Mouse (Mus musculus) neural tube, embryonic 15.5 days (tissue): ENCODE results near the gene Wnt11. TPM values are rescaled to one million over a fixed set of nuclear protein-coding genes. Genes with fewer than 3 reads are reported as not detected.

ENCODE experiments used
- ATAC-seq: fragments of 200-750 bp; cut with Nextera tagmentation; 2 replicates; pipeline ENCODE4 v1.8.0; 2017; ENCODE audit warnings: mild to moderate bottlenecking, moderate TSS enrichment, moderate library complexity; ENCODE audit not compliant: low FRiP score
- H3K27ac ChIP-seq: fragments of 300-500 bp; sonication (generic); replicated peaks from 2 replicates; pipeline ENCODE4 v1.5.1; 2015; ENCODE audit warnings: mild to moderate bottlenecking, inconsistent platforms
- H3K27me3 ChIP-seq: fragments of 300-500 bp; sonication (generic); replicated peaks from 2 replicates; pipeline ENCODE4 v1.6.1; 2015; ENCODE audit warnings: inconsistent platforms
- H3K36me3 ChIP-seq: fragments of 300-500 bp; sonication (generic); 2 replicates; pipeline ENCODE4 v1.6.1; 2015; ENCODE audit warnings: inconsistent platforms
- H3K4me1 ChIP-seq: fragments of 300-500 bp; sonication (generic); 2 replicates; pipeline ENCODE4 v1.6.1; 2015; ENCODE audit warnings: inconsistent platforms
- H3K4me2 ChIP-seq: fragments of 300-500 bp; sonication (generic); 2 replicates; pipeline ENCODE4 v1.6.1; 2015; ENCODE audit warnings: inconsistent platforms, mild to moderate bottlenecking, moderate library complexity
- H3K4me3 ChIP-seq: fragments of 300-500 bp; sonication (generic); replicated peaks from 2 replicates; pipeline ENCODE4 v1.5.1; 2015; ENCODE audit warnings: mild to moderate bottlenecking, inconsistent platforms
- H3K9ac ChIP-seq: fragments of 300-500 bp; sonication (generic); replicated peaks from 2 replicates; pipeline ENCODE4 v1.6.1; 2015; ENCODE audit warnings: mild to moderate bottlenecking, inconsistent platforms
- H3K9me3 ChIP-seq: fragments of 300-500 bp; sonication (generic); replicated peaks from 2 replicates; pipeline ENCODE4 v1.6.1; 2016; ENCODE audit warnings: inconsistent platforms
- WGBS: fragments of 180-500 bp; shearing (Covaris S2); methylation state at CpG from one replicate; pipeline ENCODE4 v1.1.7; 2015; ENCODE audit warnings: mixed read lengths; 5-methylcytosine and 5-hydroxymethylcytosine counted together
- polyA plus RNA-seq: library from polyadenylated mRNA; unstranded; fragments of >200 nt; fragmentation: Nextera tagmentation; extraction: Ambion mirVana; gene quantifications from 2 replicates; pipeline ENCODE4 v1.2.1, GENCODE M21; 2015

Gene Wnt11
- polyA plus RNA-seq, 1 experiment from 2014 or later = 2.5 TPM

GRCm38 (mm10) chr7:98801086-98801485 is 33.8 kb upstream of the Wnt11 start:
- H3K9ac ChIP-seq = no peak overlapping the region
- 72% methylated on average over 7 of the region's 7 CpGs for WGBS
- peaks cover 11% of the 10 kb centered on the region for H3K4me1 ChIP-seq
- no peaks in the 10 kb centered on the region for H3K27me3 ChIP-seq
- no peak overlapping the region for H3K4me3 ChIP-seq
- no peak for ATAC-seq
- H3K36me3 ChIP-seq = no peaks in the 10 kb centered on the region
- no peaks in the 10 kb centered on the region for H3K9me3 ChIP-seq
- no peak overlapping the region for H3K4me2 ChIP-seq
- no peak overlapping the region for H3K27ac ChIP-seq

DNA sequence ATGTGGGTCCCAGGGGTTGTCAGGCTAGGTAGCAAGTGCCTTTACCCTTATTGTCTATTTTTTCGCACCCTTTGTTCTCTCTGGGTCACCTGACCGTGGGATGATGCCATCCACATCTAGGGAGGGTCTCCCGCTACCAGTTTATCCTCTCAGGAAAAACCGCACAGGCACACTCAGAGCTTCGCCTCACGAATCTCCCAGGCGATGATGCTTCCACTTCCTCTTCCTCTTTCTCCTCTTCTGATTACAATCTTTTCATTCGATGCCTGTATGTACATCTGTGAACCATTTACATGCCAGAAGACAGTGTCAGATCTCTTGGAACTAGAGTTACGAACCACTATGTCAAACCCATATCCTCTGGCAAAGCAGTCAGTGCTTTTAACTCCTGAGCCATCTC is 31.7 kb upstream of the Wnt11 start:
- Histone ChIP-seq H3K9ac (no peak overlapping the region), H3K9me3 (no peaks in the 10 kb centered on the region), H3K4me2 (no peak overlapping the region), H3K4me1 (peaks cover 11% of the 10 kb centered on the region), H3K27me3 (no peaks in the 10 kb centered on the region), H3K27ac (no peak overlapping the region), H3K4me3 (no peak overlapping the region), H3K36me3 (no peaks in the 10 kb centered on the region)
- WGBS = 89% methylated on average over 9 of the region's 9 CpGs
- no peak for ATAC-seq

DNA sequence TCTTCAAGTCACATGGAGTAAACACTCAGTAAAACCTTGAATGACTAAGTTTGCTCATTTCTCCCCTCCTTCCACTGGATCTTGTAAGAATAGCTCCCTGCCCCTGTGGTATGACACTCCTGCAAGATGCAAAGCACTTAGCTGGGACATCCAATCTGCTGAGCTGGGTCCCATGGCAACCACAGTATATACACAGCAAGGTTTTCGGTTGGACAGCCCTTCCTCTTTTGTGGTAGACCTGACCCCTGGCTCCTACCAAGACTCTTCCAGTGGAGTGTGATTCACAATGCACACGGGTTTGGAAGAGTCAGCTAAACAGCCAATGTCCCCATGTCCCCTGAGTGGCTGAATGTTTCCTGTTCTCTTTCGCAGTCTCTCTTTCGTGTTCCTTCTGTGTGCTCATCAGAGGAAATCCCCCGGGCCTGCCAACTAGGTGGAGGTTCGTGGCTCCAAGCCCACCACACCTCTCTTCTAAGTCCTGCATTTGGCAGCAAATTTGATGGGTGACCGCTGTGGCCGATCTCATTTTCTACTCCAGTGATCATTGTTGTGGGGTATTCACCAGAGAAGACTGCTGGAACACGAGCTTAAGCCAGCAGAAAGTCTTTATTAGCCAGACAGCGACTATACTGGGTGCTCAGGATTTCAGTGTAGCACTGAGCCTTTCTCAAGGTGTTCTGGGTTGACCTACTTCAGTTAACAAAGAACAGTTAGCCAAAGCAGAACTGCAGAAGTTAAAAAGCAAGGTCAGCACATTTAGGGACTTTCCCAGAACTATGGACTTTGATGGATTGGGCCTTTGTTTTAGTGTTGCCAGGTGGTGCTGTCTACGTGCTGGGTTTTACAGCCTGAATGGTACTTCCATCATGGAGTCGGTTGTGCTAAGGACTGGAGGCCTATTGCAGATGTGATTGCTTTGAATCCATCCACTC is 29.8 kb upstream of the Wnt11 start:
- no peak overlapping the region for H3K4me3 ChIP-seq
- ATAC-seq = peak; percentile 35; the same call in 1 of the 2 replicates
- H3K4me2 ChIP-seq = no peak overlapping the region
- H3K9me3 ChIP-seq = no peaks in the 10 kb centered on the region
- no peak overlapping the region for H3K27ac ChIP-seq
- no peaks in the 10 kb centered on the region; the same call in 1 of the 2 replicates for H3K27me3 ChIP-seq
- WGBS = 48% methylated on average over 12 of the region's 12 CpGs
- H3K36me3 ChIP-seq = no peaks in the 10 kb centered on the region
- H3K9ac ChIP-seq = no peak overlapping the region
- peaks cover 11% of the 10 kb centered on the region for H3K4me1 ChIP-seq

- Histone ChIP-seq H3K9ac (no peak overlapping the region), H3K36me3 (no peaks in the 10 kb centered on the region), H3K4me3 (no peak overlapping the region), H3K27me3 (no peaks in the 10 kb centered on the region; the same call in 1 of the 2 replicates), H3K4me1 (peaks cover 11% of the 10 kb centered on the region), H3K9me3 (no peaks in the 10 kb centered on the region), H3K4me2 (no peak overlapping the region), H3K27ac (no peak overlapping the region)
- no peak for ATAC-seq
- 76% methylated on average over 3 of the region's 3 CpGs for WGBS
Observed at GRCm38 (mm10) chr7:98806961-98807360, 28.0 kb upstream of the Wnt11 start.

GRCm38 (mm10) chr7:98809372-98809771 is 25.5 kb upstream of the Wnt11 start:
- H3K4me2 ChIP-seq = no peak overlapping the region
- no peaks in the 10 kb centered on the region for H3K36me3 ChIP-seq
- H3K4me3 ChIP-seq = no peak overlapping the region
- H3K9me3 ChIP-seq = no peaks in the 10 kb centered on the region
- no peak overlapping the region for H3K9ac ChIP-seq
- peaks cover 17% of the 10 kb centered on the region for H3K4me1 ChIP-seq
- H3K27ac ChIP-seq = no peak overlapping the region
- ATAC-seq = no peak
- peaks cover 7% of the 10 kb centered on the region; the same call in 1 of the 2 replicates for H3K27me3 ChIP-seq
- WGBS = 86% methylated on average over 6 of the region's 6 CpGs

- Histone ChIP-seq H3K36me3 (no peaks in the 10 kb centered on the region), H3K27ac (no peak overlapping the region), H3K4me3 (no peak overlapping the region), H3K27me3 (peaks cover 7% of the 10 kb centered on the region; the same call in 1 of the 2 replicates), H3K9me3 (no peaks in the 10 kb centered on the region), H3K4me2 (no peak overlapping the region), H3K4me1 (peaks cover 10% of the 10 kb centered on the region), H3K9ac (no peak overlapping the region)
- WGBS = 96% methylated on average over 2 of the region's 2 CpGs
- ATAC-seq = no peak
Observed at GRCm38 (mm10) chr7:98810619-98811018, 24.3 kb upstream of the Wnt11 start.

DNA sequence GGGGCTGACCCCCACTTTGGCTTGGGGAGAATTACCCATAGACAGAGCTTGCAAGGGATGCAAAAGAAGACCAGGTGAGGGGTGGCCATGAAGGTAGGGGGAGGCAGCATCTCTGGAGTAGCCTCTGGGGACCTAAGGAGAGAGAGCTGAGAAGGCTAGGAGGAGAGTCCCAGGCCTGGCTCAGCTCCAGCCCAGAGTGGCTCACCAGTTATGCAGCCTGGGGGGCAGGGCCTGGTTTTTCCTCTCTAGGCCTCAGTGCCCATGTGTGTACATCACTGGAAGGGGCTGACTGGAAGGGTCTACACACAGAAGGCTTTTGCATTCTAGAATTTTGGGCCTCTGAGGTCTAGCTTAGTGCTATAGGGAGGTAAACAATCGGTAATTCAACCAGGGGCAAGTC is 14.4 kb upstream of the Wnt11 start:
- Histone ChIP-seq H3K27ac (no peak overlapping the region), H3K4me1 (peaks cover 21% of the 10 kb centered on the region), H3K36me3 (no peaks in the 10 kb centered on the region), H3K9me3 (no peaks in the 10 kb centered on the region), H3K4me3 (no peak overlapping the region), H3K9ac (no peak overlapping the region), H3K4me2 (no peak overlapping the region), H3K27me3 (0 out of 2 replicates have a peak, but pooled peaks cover 2% of the 10 kb centered on the region)
- WGBS = 96% methylated on average over 1 of the region's 1 CpGs
- ATAC-seq = no peak

DNA sequence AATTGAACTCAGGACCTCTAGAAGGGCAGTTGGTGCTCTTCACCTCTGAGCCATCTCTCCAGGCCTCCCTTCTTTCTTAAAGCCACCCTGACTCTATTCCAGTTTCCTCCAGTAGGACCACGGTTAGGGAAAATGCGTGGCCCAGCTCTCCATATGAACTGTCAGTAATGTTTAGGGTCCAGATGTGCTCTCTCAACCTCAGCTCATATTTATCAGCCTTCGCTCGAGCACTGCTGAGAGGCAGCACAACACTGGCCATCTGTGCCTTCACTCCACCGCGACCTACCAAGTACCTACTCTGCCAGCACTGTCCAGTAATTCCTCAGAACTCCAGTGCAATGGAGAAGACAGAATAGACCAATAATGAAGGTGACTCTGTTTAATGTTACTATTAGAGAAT is 12.0 kb upstream of the Wnt11 start:
- Histone ChIP-seq H3K27me3 (0 out of 2 replicates have a peak, but pooled peaks cover 2% of the 10 kb centered on the region), H3K4me2 (no peak overlapping the region), H3K27ac (no peak overlapping the region), H3K36me3 (no peaks in the 10 kb centered on the region), H3K9ac (no peak overlapping the region), H3K4me1 (0 out of 2 replicates have a peak, but pooled peaks cover 6% of the 10 kb centered on the region), H3K9me3 (no peaks in the 10 kb centered on the region), H3K4me3 (no peak overlapping the region)
- 80% methylated on average over 6 of the region's 6 CpGs for WGBS
- no peak for ATAC-seq

DNA sequence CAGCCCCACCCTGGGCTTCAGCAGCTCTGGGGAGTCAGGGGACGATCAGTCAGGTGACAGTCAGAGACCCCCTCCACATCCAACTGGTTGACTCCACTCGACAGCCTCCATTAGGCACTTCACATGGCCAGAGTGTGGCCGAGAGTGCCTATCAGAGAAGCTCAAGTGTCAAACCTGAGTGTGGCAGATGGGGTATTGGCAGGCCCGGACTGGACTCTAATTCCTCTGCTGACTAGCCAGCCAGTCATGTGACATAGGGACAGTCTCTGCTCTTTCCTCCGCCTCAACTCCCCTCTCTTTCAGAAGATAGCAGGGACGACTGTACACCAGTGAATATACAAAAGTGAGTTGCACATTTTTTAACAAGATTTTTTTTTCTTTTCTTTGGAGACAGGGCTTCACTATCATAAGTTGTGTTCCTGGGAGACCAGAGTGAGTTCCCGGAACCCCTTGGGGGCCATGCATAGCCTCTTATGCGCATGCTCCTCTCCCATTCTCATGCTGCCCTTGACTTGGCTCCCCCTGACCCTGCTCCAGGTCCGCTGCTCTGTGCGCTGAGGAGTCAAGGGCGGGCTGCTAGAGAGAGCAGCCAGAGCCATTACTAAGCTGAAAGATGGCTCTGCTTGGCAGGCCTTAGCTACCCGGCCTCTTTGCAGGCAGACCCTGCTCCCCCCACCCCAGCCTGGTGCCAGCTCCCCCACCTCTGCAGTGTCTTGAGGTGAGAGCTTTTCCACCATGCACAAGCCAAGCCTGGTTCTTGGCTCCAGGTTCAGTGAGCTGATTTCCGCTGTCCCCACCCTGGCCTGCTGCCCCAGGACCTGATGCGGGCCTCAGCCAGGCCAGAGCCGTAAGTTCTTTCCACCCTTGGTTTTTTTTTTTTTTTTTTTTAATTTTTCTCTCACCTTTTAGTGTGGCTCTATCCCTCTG is 10.8 kb upstream of the Wnt11 start:
- 0 out of 2 replicates have a peak, but pooled peaks cover 7% of the 10 kb centered on the region for H3K4me1 ChIP-seq
- no peak overlapping the region for H3K4me3 ChIP-seq
- no peak for ATAC-seq
- H3K27me3 ChIP-seq = 0 out of 2 replicates have a peak, but pooled peaks cover under 1% of the 10 kb centered on the region
- no peaks in the 10 kb centered on the region for H3K9me3 ChIP-seq
- no peak overlapping the region for H3K27ac ChIP-seq
- H3K4me2 ChIP-seq = no peak overlapping the region
- no peak overlapping the region for H3K9ac ChIP-seq
- 67% methylated on average over 15 of the region's 15 CpGs for WGBS
- no peaks in the 10 kb centered on the region for H3K36me3 ChIP-seq

GRCm38 (mm10) chr7:98828052-98828451 is 6.9 kb upstream of the Wnt11 start:
- Histone ChIP-seq H3K4me3 (no peak overlapping the region), H3K27ac (no peak overlapping the region), H3K4me1 (0 out of 2 replicates have a peak, but pooled peaks cover 2% of the 10 kb centered on the region), H3K27me3 (peaks cover 23% of the 10 kb centered on the region), H3K36me3 (no peaks in the 10 kb centered on the region), H3K9me3 (no peaks in the 10 kb centered on the region), H3K4me2 (no peak overlapping the region), H3K9ac (no peak overlapping the region)
- WGBS = 64% methylated on average over 3 of the region's 3 CpGs
- no peak for ATAC-seq

- Histone ChIP-seq H3K9me3 (no peaks in the 10 kb centered on the region), H3K36me3 (no peaks in the 10 kb centered on the region), H3K9ac (no peak overlapping the region), H3K4me2 (no peak overlapping the region), H3K27me3 (peaks cover 29% of the 10 kb centered on the region), H3K27ac (no peak overlapping the region), H3K4me1 (0 out of 2 replicates have a peak, but pooled peaks cover 2% of the 10 kb centered on the region), H3K4me3 (no peak overlapping the region)
- ATAC-seq = 0 out of 2 replicates have a peak, but pooled peaks have one; percentile 20
- 47% methylated on average over 7 of the region's 7 CpGs for WGBS
Observed at GRCm38 (mm10) chr7:98828876-98829275, 6.0 kb upstream of the Wnt11 start.
